Mouse (Mus musculus) heart, postnatal 0 days (tissue): ENCODE results near the gene Hoxa3.

Experiments
- CTCF ChIP-seq: IDR thresholded peaks from 2 replicates; pipeline ENCODE4 v1.5.1; 2016; ENCODE audit warnings: antibody characterized with exemption, control low read depth, low read depth
- EP300 ChIP-seq: IDR thresholded peaks from 2 replicates; pipeline ENCODE4 v1.6.1; 2016; ENCODE audit warnings: antibody characterized with exemption, low read depth

DNA sequence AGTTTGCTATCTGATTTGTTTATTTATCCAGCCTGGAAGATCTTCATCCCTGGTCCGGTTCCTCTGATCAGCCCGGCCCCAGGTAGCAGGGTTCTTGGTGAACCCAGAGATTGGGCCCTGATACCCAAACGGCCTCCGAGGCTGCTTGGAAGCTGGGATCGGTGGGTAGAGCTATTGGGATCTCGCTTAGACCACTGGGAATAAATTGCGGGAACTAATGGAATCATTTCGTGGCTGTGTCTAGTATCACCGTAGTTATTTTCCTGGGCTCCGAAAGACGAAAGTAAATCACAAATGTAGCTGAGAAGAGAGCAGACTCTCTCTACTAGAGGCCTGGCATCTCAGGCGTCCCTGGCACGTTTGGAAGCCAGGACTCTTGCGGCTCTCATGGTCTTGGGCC, 7.9 kb downstream of the Hoxa3 start:
- TF ChIP-seq CTCF (no peak), EP300 (no peak)
